Mouse (Mus musculus) C2C12 (cell line): ENCODE results near the gene Gm6525. TPM values are rescaled to one million over a fixed set of nuclear protein-coding genes. Genes with fewer than 3 reads are reported as not detected.

Experiments used
- H3K27me3 ChIP-seq: one replicate; pipeline ENCODE4 v1.6.1; 2011; ENCODE audit not compliant: control insufficient read depth, insufficient read depth, insufficient read length
- H3K36me3 ChIP-seq: one replicate; pipeline ENCODE4 v1.6.1; 2011; ENCODE audit not compliant: control insufficient read depth, insufficient read depth
- H3K4me3 ChIP-seq: one replicate; pipeline ENCODE4 v1.5.1; 2011; ENCODE audit warnings: mild to moderate bottlenecking, control low read depth; ENCODE audit not compliant: poor library complexity, insufficient read depth, severe bottlenecking
- H3K79me2 ChIP-seq: one replicate; pipeline ENCODE4 v1.6.1; 2011; ENCODE audit not compliant: control insufficient read depth, insufficient read depth
- H3K79me3 ChIP-seq: one replicate; pipeline ENCODE4 v1.6.1; 2011; ENCODE audit warnings: low read depth, control low read depth
- H3ac ChIP-seq: one replicate; pipeline ENCODE3; 2011; ENCODE audit warnings: low read depth; ENCODE audit not compliant: control insufficient read depth, insufficient read length
- CEBPB ChIP-seq: IDR thresholded peaks from one replicate; pipeline ENCODE4 v1.6.1; 2011; ENCODE audit warnings: low read depth, mild to moderate bottlenecking, control low read depth, moderate library complexity
- CTCF ChIP-seq: IDR thresholded peaks from one replicate; pipeline ENCODE4 v1.5.1; 2011; ENCODE audit not compliant: control insufficient read depth, insufficient read depth, insufficient read length
- FOSL1 ChIP-seq: IDR thresholded peaks from one replicate; pipeline ENCODE4 v1.8.0; 2011; ENCODE audit warnings: mild to moderate bottlenecking, low read length; ENCODE audit not compliant: poor library complexity, insufficient read depth, severe bottlenecking
- MAX ChIP-seq: IDR thresholded peaks from one replicate; pipeline ENCODE4 v1.6.1; 2011; ENCODE audit warnings: mild to moderate bottlenecking, control low read depth
- MYOD1 ChIP-seq: IDR thresholded peaks from one replicate; pipeline ENCODE4 v1.6.1; 2011; ENCODE audit warnings: low read depth; ENCODE audit not compliant: control insufficient read depth, insufficient read length
- MYOG ChIP-seq: IDR thresholded peaks from one replicate; pipeline ENCODE4 v1.6.1; 2011; ENCODE audit not compliant: control insufficient read depth, insufficient read length; ENCODE audit errors: extremely low read depth
- USF1 ChIP-seq: IDR thresholded peaks from one replicate; pipeline ENCODE4 v1.6.1; 2011; ENCODE audit warnings: low read depth, mild to moderate bottlenecking, control low read depth, moderate library complexity
- polyA plus RNA-seq: library from polyadenylated mRNA; unstranded; fragments of >200 nt; fragmentation: generic; extraction: Trizol; gene quantifications from one replicate; pipeline ENCODE4 v1.2.1, GENCODE M21; 2012; ENCODE audit warnings: missing spikeins

The Gm6525 gene
- polyA plus RNA-seq, 1 experiment = 0.08 TPM

DNA sequence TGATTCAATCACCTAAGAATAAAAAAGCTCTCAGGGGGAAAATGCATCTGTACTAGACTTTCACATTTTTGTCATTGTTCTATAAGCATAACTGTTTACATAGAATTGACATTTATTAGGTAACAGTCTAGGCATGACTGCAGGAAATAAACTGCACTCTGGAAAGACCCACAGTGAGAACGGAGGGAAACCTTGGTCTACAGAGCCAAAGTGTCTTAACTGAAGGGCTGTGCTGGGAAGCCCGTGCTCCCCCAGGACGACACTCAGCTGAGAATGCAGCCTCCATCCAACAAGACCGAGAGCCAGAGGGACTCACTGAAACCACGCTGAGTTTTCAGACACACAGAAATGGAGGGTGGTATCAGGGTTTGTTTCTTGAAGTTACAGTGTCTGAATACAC lies 43.1 kb upstream of the Gm6525 start:
- H3K36me3 ChIP-seq = no peaks in the 10 kb centered on the region
- TF ChIP-seq MYOG = no peak
- no peak overlapping the region for H3K4me3 ChIP-seq
- no peaks in the 10 kb centered on the region for H3K27me3 ChIP-seq
- H3K79me3 ChIP-seq = no peaks in the 10 kb centered on the region
- H3ac ChIP-seq = no peak overlapping the region
- no peaks in the 10 kb centered on the region for H3K79me2 ChIP-seq

- TF ChIP-seq CEBPB (no peak), CTCF (no peak), FOSL1 (no peak), MYOG (no peak), MYOD1 (no peak)
- no peaks in the 10 kb centered on the region for H3K36me3 ChIP-seq
- H3K4me3 ChIP-seq = no peak overlapping the region
- no peaks in the 10 kb centered on the region for H3K79me3 ChIP-seq
- no peaks in the 10 kb centered on the region for H3K79me2 ChIP-seq
- no peaks in the 10 kb centered on the region for H3K27me3 ChIP-seq
- no peak overlapping the region for H3ac ChIP-seq
These were observed 42.5 kb upstream of the Gm6525 start for GRCm38 (mm10) chr3:84131369-84131768.

- no peaks in the 10 kb centered on the region for H3K27me3 ChIP-seq
- H3K79me3 ChIP-seq = no peaks in the 10 kb centered on the region
- TF ChIP-seq MAX = no peak
- TF ChIP-seq USF1 = no peak
- TF ChIP-seq CEBPB = no peak
- no peak for TF ChIP-seq MYOD1
- TF ChIP-seq FOSL1 = no peak
- no peak for TF ChIP-seq CTCF
- TF ChIP-seq MYOG = no peak
- no peak overlapping the region for H3ac ChIP-seq
- no peak overlapping the region for H3K4me3 ChIP-seq
- no peaks in the 10 kb centered on the region for H3K79me2 ChIP-seq
- no peaks in the 10 kb centered on the region for H3K36me3 ChIP-seq
These were observed 38.5 kb upstream of the Gm6525 start for GRCm38 (mm10) chr3:84135387-84135786.

DNA sequence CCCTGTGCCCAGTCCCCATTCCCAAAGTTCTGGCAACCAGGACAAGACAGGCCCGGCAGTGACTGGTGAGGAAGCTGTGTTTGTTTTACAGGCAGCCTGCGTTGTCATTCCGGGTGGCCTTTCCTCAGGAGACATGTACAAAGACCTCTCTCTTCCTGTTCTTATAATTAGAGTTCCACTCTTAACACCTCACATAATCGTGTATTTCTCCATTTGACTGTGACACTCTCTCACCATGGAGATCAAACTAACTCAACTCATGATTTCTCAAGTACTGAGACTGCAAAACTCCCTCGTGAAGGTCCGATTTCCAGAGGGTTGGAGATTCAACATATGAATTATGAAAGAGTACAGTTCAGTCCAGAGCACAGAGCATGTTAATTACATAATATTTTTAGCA lies 38.0 kb upstream of the Gm6525 start:
- Histone ChIP-seq H3K4me3 (no peak overlapping the region), H3K36me3 (no peaks in the 10 kb centered on the region), H3K27me3 (no peaks in the 10 kb centered on the region), H3K79me3 (no peaks in the 10 kb centered on the region), H3ac (no peak overlapping the region), H3K79me2 (no peaks in the 10 kb centered on the region)
- TF ChIP-seq USF1 (no peak), MYOG (no peak), CEBPB (no peak), FOSL1 (no peak), MYOD1 (no peak), CTCF (no peak), MAX (no peak)

DNA sequence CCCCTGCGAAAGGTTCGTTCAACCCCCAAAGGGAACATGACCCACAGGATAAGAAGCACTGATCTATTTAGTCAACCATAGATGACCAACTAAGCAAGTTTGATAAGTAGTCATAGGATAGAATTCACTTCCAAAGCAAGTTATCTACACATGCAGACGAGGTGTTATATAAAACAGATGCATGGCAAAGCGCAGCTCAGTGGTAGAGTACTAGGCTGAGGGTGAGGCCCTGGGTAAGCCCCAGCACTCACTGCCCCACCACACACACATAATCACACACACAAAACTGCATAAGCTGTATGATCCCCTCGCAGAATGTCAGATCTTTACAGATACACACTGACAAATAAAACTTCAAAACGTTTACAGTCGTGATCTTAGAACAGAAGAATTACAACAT lies 37.4 kb upstream of the Gm6525 start:
- H3K27me3 ChIP-seq = no peaks in the 10 kb centered on the region
- H3K4me3 ChIP-seq = no peak overlapping the region
- no peak overlapping the region for H3ac ChIP-seq
- TF ChIP-seq USF1 (no peak), MAX (no peak), MYOD1 (no peak), CTCF (no peak), MYOG (no peak), CEBPB (no peak), FOSL1 (no peak)
- H3K36me3 ChIP-seq = no peaks in the 10 kb centered on the region
- no peaks in the 10 kb centered on the region for H3K79me2 ChIP-seq
- no peaks in the 10 kb centered on the region for H3K79me3 ChIP-seq

DNA sequence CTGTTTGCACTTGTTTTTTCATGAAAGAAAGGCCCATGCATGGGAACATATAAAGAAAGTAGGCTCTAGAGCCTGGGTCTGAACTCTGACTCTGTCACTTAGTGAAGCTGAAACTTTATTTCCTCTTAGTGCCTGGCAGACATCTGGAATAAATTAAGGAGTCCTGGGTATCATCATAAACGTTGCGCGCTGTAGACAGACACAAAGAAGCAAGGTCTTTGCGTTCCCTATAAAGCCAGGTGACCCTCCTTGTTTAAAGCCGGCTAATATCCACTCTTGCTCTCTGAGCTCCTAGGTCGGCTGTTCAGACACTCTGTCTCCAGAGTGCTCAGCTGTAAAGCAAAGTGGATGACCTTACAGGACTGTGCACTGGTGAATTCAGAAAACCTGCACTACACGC lies 33.0 kb upstream of the Gm6525 start:
- H3K79me2 ChIP-seq = no peaks in the 10 kb centered on the region
- H3K79me3 ChIP-seq = no peaks in the 10 kb centered on the region
- no peak overlapping the region for H3K4me3 ChIP-seq
- H3K36me3 ChIP-seq = no peaks in the 10 kb centered on the region
- TF ChIP-seq MYOD1 = no peak
- TF ChIP-seq MAX = no peak
- TF ChIP-seq MYOG = no peak
- no peak for TF ChIP-seq FOSL1
- no peak for TF ChIP-seq CTCF
- no peak for TF ChIP-seq USF1
- no peaks in the 10 kb centered on the region for H3K27me3 ChIP-seq
- no peak overlapping the region for H3ac ChIP-seq

DNA sequence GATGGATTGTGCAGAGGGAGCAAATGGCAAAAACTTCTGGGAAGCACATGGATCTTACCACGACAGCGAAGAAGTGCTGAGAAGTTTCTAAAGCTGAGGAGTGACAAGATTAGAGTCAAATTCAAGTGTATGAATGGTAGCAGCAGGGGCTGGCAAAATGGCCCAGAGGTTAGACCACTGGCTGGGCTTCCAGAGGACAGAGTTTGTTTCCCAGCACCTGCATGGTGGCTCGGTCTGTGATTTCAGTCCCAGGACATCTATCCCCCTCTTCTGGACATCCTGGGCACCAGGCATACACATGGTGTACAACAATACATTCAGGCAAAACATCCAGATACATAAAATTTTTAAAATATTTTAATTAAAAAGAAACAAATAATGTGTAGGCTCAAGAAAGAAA lies 24.1 kb upstream of the Gm6525 start:
- TF ChIP-seq MYOG = no peak
- no peak for TF ChIP-seq MAX
- no peak for TF ChIP-seq CEBPB
- no peak for TF ChIP-seq MYOD1
- TF ChIP-seq CTCF = no peak
- H3K79me2 ChIP-seq = no peaks in the 10 kb centered on the region
- H3K36me3 ChIP-seq = no peaks in the 10 kb centered on the region
- no peak overlapping the region for H3ac ChIP-seq
- no peaks in the 10 kb centered on the region for H3K79me3 ChIP-seq
- no peaks in the 10 kb centered on the region for H3K27me3 ChIP-seq
- H3K4me3 ChIP-seq = no peak overlapping the region
